Mouse (Mus musculus) mouse trophoblast stem cell (cell line): ENCODE results near the gene Mterf4.

Experiments used
- in situ Hi-C, 2 experiments: fragments of 300-500 bp; cut with MseI, MboI; formaldehyde crosslinking; loops; 2 replicates in 1 of 2; 3 replicates in 1 of 2; pipeline ENCODE4 v1.15.1; 2025

Gene Mterf4

DNA sequence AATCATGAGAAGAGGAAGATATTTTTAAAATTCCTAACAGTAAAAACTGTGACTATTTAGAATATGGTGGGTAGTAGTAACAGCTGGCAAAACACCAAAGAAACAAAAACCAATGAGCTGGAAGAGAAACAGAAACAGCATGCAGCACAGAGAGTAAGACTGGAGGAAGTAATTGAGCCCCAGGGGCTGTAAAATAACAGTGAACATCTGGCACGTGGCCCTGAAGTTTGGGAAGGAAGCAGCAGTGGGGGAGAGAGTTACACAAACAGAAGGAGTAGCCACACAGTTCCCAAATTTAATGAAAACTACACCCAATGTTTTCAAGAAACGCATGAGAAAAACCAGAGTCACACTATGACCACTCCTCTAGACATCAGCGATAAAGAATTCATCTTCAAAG lies 38.5 kb downstream of the Mterf4 start:
- in situ Hi-C loops = no loop called here

DNA sequence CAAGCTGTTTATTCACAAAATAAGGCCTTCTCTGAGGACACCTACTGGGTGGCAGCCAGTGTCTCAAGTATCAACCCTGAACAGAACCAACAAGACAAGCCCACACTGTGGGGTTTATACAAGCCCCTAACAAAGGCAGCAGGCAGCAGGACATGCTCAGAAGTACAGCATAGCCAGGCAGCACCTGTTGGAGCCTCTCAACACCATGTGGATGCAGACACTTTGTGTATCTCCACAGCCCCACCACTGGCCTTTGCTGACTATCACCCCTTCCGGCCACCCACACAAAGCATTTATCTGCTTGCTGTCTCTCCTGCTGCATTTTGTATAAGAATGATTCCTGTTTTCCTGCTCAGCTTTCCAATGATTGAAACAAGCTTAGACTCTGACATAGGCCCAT lies 48.2 kb downstream of the Mterf4 start:
- in situ Hi-C loops = no loop called here

- in situ Hi-C loops = no loop called here
Observed at GRCm38 (mm10) chr1:93255761-93256160, 50.0 kb downstream of the Mterf4 start.

- in situ Hi-C loops = no loop called here
Observed at GRCm38 (mm10) chr1:93252586-93252985, 53.1 kb downstream of the Mterf4 start.
